Mouse (Mus musculus) activated CD4-positive, CD25-positive, alpha-beta regulatory T cell, adult 9 weeks (primary cell): ENCODE measurements around the gene Rab10. TPM values are rescaled to one million over a fixed set of nuclear protein-coding genes. Genes with fewer than 3 reads are reported as not detected.

ENCODE experiments used
- polyA plus RNA-seq: library from polyadenylated mRNA; unstranded; fragments of 100-300 nt; shearing (Covaris generic); gene quantifications from one replicate; pipeline ENCODE4 v1.2.1, GENCODE M21; 2017

Rab10 gene
- polyA plus RNA-seq = 82.1 TPM

GRCm38 (mm10) chr12:3309391-3310320 is at the start of gene Rab10:
Rab10 (minus strand) TSS chr12:3309969.

Other genes starting within 250 kb of the Rab10 start
- 8.0 TPM for gene Kif3c, start 55.2 kb upstream of the Rab10 start, polyA plus RNA-seq
- 104 TPM for gene Asxl2, start 116.9 kb upstream of the Rab10 start, polyA plus RNA-seq